Mouse (Mus musculus) bone marrow, adult 2 months (tissue): ENCODE results near the gene Catsper4.
A peak's percentile ranks its signal among the peaks of the same experiment; 100 is the strongest.

ENCODE experiments used
- CTCF ChIP-seq: fragments of 200-500 bp; IDR thresholded peaks from 2 replicates; pipeline ENCODE4 v1.5.1; 2011; ENCODE audit warnings: low read length, control low read depth; ENCODE audit not compliant: control insufficient read depth, insufficient read depth
- POLR2A ChIP-seq: fragments of 200-500 bp; IDR thresholded peaks from 2 replicates; pipeline ENCODE4 v1.6.1; 2011; ENCODE audit warnings: low read depth, mild to moderate bottlenecking, control low read depth, low read length, borderline replicate concordance; ENCODE audit not compliant: control insufficient read depth

DNA sequence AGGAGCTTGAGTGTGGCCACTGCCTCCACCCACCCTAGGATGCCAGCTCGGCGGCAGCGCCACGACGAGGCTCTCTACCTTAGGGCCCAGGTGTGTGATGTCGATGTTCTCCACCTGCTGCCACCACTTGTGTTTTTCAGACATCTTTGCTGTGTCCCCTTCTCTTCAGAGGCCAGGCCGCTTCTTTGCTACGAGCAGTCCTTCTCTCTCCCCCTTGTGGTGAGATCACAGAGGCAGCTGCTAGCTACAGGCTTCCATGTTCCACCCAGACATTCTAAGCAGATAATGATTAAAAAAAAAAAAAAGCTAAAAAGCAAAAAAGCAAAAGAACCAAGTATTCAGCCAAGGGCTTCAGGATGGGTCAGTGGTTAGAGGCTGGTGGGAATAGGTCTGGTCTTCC, at the start of gene Catsper4:
- TF ChIP-seq CTCF (0 out of 2 replicates have a peak, but pooled peaks have one; percentile 5), POLR2A (no peak)
